Mouse (Mus musculus) 3T3-L1 (cell line): ENCODE data around the gene Filip1l.

Experiments
- DNase-seq: peaks from one replicate; pipeline ENCODE4 v3.0.0-alpha.2; 2015; ENCODE audit warnings: low read depth, low spot score

Filip1l gene

GRCm38 (mm10) chr16:57433671-57434070 lies 80.8 kb downstream of the Filip1l start:
- peak; percentile 77 for DNase-seq

GRCm38 (mm10) chr16:57434640-57435039 lies 81.7 kb downstream of the Filip1l start:
- DNase-seq: no peak

GRCm38 (mm10) chr16:57437523-57438287 lies 84.8 kb downstream of the Filip1l start:
- peak; percentile 40 for DNase-seq

GRCm38 (mm10) chr16:57438288-57438685 lies 85.4 kb downstream of the Filip1l start:
- peak; percentile 63 for DNase-seq

- DNase-seq: no peak
Measured at GRCm38 (mm10) chr16:57439206-57439605, 86.3 kb downstream of the Filip1l start.

- DNase-seq: no peak
Measured at GRCm38 (mm10) chr16:57440706-57441437, 88.0 kb downstream of the Filip1l start.

GRCm38 (mm10) chr16:57445096-57446094 lies 92.5 kb downstream of the Filip1l start:
- no peak for DNase-seq

- peak; percentile 56 for DNase-seq
Measured at GRCm38 (mm10) chr16:57453009-57453408, 100.1 kb downstream of the Filip1l start.

GRCm38 (mm10) chr16:57454106-57454763 lies 101.3 kb downstream of the Filip1l start:
- no peak for DNase-seq

GRCm38 (mm10) chr16:57455573-57455972 lies 102.7 kb downstream of the Filip1l start:
- DNase-seq: no peak

- no peak for DNase-seq
Measured at GRCm38 (mm10) chr16:57456003-57456402, 103.1 kb downstream of the Filip1l start.

GRCm38 (mm10) chr16:57465386-57465913 lies 112.6 kb downstream of the Filip1l start:
- no peak for DNase-seq

- no peak for DNase-seq
Measured at GRCm38 (mm10) chr16:57469301-57469700, 116.4 kb downstream of the Filip1l start.

- no peak for DNase-seq
Measured at GRCm38 (mm10) chr16:57469869-57470268, 117.0 kb downstream of the Filip1l start.

- DNase-seq: no peak
Measured at GRCm38 (mm10) chr16:57470286-57470830, 117.5 kb downstream of the Filip1l start.

GRCm38 (mm10) chr16:57471071-57471470 lies 118.2 kb downstream of the Filip1l start:
- DNase-seq: no peak

- no peak for DNase-seq
Measured at GRCm38 (mm10) chr16:57473415-57474085, 120.7 kb downstream of the Filip1l start.

- DNase-seq: peak; percentile 31
Measured at GRCm38 (mm10) chr16:57478451-57478850, 125.6 kb downstream of the Filip1l start.

- peak; percentile 17 for DNase-seq
Measured at GRCm38 (mm10) chr16:57479776-57480175, 126.9 kb downstream of the Filip1l start.

GRCm38 (mm10) chr16:57482264-57482663 lies 129.4 kb downstream of the Filip1l start:
- no peak for DNase-seq
